Mouse (Mus musculus): Measurements from ENCODE around the gene Vmac. TPM values are rescaled to one million over a fixed set of nuclear protein-coding genes. Genes with fewer than 3 reads are reported as not detected.

The Vmac gene
- total and polyA plus RNA-seq, 3 experiments: 9.4 to 46.9 (median 12.9) TPM

DNA sequence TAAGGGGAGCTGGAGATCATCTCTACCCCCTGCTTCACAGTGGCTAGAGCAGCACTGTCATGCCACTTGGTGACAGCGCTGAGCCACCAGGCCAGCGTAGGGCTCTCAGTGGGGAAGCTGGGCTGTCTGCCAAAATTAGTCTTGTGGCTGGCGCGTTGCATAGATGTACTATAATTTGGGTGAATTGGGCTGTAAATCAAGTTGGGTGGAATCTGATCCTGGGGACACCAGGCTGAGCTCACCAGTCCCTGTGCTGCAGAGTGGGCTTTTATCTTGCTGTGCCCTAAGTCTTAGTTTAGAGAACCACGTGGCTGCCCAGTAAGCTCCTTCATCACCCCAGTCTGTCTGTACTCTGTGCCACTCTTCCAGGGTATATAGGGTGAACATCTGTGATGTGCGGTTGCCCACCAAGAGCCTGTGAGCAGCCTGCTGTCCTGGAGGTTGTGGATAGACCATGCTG is 23.9 kb downstream of the Vmac start:
- H3K4me3 ChIP-seq (ENCODE audit: low read depth, low read length): no peak overlapping the region
- TF ChIP-seq TAL1 (conservative IDR thresholded peaks at IDR 0.05; ENCODE audit: low read depth, low read length): no peak
- no peak for TF ChIP-seq GATA2 (IDR thresholded peaks at IDR 0.05; ENCODE audit: borderline replicate concordance, low read depth, low read length)
- TF ChIP-seq GATA1 (IDR thresholded peaks at IDR 0.05; ENCODE audit: borderline replicate concordance, low read length): no peak
- no peak for TF ChIP-seq CTCF (IDR thresholded peaks at IDR 0.05; ENCODE audit: low read depth, low read length)
- TF ChIP-seq POLR2AphosphoS5 (IDR thresholded peaks at IDR 0.05; ENCODE audit: insufficient replicate concordance, low read depth, low read length): no peak
- peaks cover 61% of the 10 kb centered on the region for H3K4me1 ChIP-seq (ENCODE audit: insufficient read depth, low read depth, low read length)
- no peaks in the 10 kb centered on the region for H3K9me3 ChIP-seq (replicated peaks)
- no peaks in the 10 kb centered on the region for H3K27me3 ChIP-seq (ENCODE audit: insufficient read depth, low read length)
- DNase-seq (ENCODE audit: low spot score) (peak; percentile 43), ATAC-seq (ENCODE audit: extremely low read depth, insufficient number of reproducible peaks, low FRiP score, poor library complexity, severe bottlenecking) (no peak)
- H3K36me3 ChIP-seq (replicated peaks): peaks cover 99% of the 10 kb centered on the region

DNA sequence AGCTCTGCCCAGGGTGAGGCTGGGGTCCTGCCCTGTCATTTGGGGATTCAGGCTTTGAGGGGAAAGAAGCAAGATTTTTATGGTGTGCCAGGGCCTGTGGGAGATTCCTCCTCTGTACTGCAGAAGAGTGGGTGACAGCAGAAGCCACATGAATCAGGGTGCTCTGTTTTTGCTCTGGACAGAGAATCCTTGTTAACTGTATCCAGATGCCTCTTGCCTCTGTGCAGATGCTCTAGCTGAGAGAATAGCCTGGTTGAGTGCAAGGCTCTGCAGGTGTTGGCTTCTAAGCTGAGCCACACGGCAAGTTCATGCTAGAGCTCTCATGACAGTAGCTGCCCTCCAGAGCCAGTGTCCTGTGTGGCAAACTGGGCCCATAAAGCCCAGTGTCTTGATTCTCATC is 24.4 kb downstream of the Vmac start:
- TF ChIP-seq CTCF (IDR thresholded peaks at IDR 0.05; ENCODE audit: low read depth, low read length): no peak
- TF ChIP-seq POLR2AphosphoS5 (IDR thresholded peaks at IDR 0.05; ENCODE audit: insufficient replicate concordance, low read depth, low read length): no peak
- TF ChIP-seq GATA2 (IDR thresholded peaks at IDR 0.05; ENCODE audit: borderline replicate concordance, low read depth, low read length): no peak
- no peak for TF ChIP-seq TAL1 (conservative IDR thresholded peaks at IDR 0.05; ENCODE audit: low read depth, low read length)
- no peak for TF ChIP-seq GATA1 (IDR thresholded peaks at IDR 0.05; ENCODE audit: borderline replicate concordance, low read length)
- Histone ChIP-seq H3K4me1 (ENCODE audit: insufficient read depth, low read depth, low read length) (peaks cover 66% of the 10 kb centered on the region), H3K9me3 (replicated peaks) (no peaks in the 10 kb centered on the region), H3K4me3 (ENCODE audit: low read depth, low read length) (no peak overlapping the region), H3K36me3 (replicated peaks) (peaks cover 98% of the 10 kb centered on the region), H3K27me3 (ENCODE audit: insufficient read depth, low read length) (no peaks in the 10 kb centered on the region)
- DNase-seq (ENCODE audit: low spot score) (no peak), ATAC-seq (ENCODE audit: extremely low read depth, insufficient number of reproducible peaks, low FRiP score, poor library complexity, severe bottlenecking) (no peak)

DNA sequence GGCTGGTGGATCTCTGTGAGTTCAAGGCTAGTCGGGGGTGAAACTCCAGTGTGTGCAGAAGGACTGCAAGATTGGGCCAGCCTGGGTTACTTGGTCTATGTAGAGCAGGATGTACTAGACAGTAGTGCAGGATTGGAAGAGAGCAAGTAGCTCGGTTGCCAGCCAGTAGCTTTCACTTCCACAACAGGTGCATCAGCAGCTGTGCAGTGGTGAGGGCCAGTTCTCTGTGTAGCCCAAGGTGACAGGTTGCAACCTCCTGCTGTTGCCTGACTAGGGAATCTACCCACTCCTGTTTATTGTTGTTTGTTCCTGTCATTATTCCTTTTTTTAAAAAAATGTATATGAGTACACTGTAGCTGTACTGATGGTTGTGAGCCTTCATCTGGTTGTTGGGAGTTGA is 29.1 kb downstream of the Vmac start:
- Histone ChIP-seq H3K9me3 (replicated peaks) (no peaks in the 10 kb centered on the region), H3K4me3 (ENCODE audit: low read depth, low read length) (peak overlapping the region; percentile 56; the same call in 1 of the 2 replicates), H3K27me3 (ENCODE audit: insufficient read depth, low read length) (no peaks in the 10 kb centered on the region), H3K4me1 (ENCODE audit: insufficient read depth, low read depth, low read length) (peaks cover 96% of the 10 kb centered on the region), H3K36me3 (replicated peaks) (peaks cover 92% of the 10 kb centered on the region)
- ATAC-seq (ENCODE audit: extremely low read depth, insufficient number of reproducible peaks, low FRiP score, poor library complexity, severe bottlenecking): no peak
- TF ChIP-seq POLR2AphosphoS5 (IDR thresholded peaks at IDR 0.05; ENCODE audit: insufficient replicate concordance, low read depth, low read length) (no peak), CTCF (IDR thresholded peaks at IDR 0.05; ENCODE audit: low read depth, low read length) (no peak), GATA2 (IDR thresholded peaks at IDR 0.05; ENCODE audit: borderline replicate concordance, low read depth, low read length) (no peak), GATA1 (IDR thresholded peaks at IDR 0.05; ENCODE audit: borderline replicate concordance, low read length) (no peak), TAL1 (conservative IDR thresholded peaks at IDR 0.05; ENCODE audit: low read depth, low read length) (no peak)
- no peak for DNase-seq (ENCODE audit: low spot score)

DNA sequence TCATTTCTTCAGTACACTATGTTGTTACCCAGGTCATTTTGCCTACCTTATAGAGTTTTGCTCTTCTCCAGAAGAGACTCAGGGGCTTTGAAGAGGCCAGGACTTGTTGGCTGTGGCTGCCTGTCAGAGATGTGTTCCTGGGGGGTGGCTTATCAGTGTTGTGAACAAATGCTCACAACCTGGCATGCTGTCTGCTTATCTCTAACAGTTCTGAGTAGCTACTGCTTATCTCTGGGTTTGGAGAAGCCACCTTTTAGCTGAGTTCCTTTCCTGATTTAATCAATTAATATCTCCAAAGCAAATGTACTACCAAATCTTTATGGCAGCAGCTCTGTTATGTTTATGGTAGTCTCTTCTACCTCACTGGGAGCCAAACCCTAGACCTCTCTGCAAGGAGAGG is 29.8 kb downstream of the Vmac start:
- Histone ChIP-seq H3K27me3 (ENCODE audit: insufficient read depth, low read length) (no peaks in the 10 kb centered on the region), H3K4me1 (ENCODE audit: insufficient read depth, low read depth, low read length) (peaks cover 96% of the 10 kb centered on the region), H3K9me3 (replicated peaks) (no peaks in the 10 kb centered on the region), H3K4me3 (ENCODE audit: low read depth, low read length) (peak overlapping the region; percentile 27; the same call in 1 of the 2 replicates), H3K36me3 (replicated peaks) (peaks cover 92% of the 10 kb centered on the region)
- ATAC-seq (ENCODE audit: extremely low read depth, insufficient number of reproducible peaks, low FRiP score, poor library complexity, severe bottlenecking): peak; percentile 91
- TF ChIP-seq CTCF (IDR thresholded peaks at IDR 0.05; ENCODE audit: low read depth, low read length): no peak
- no peak for TF ChIP-seq POLR2AphosphoS5 (IDR thresholded peaks at IDR 0.05; ENCODE audit: insufficient replicate concordance, low read depth, low read length)
- TF ChIP-seq GATA2 (IDR thresholded peaks at IDR 0.05; ENCODE audit: borderline replicate concordance, low read depth, low read length): no peak
- peak; percentile 99 for TF ChIP-seq TAL1 (conservative IDR thresholded peaks at IDR 0.05; ENCODE audit: low read depth, low read length)
- TF ChIP-seq GATA1 (IDR thresholded peaks at IDR 0.05; ENCODE audit: borderline replicate concordance, low read length): no peak
- peak; percentile 82 for DNase-seq (ENCODE audit: low spot score)

DNA sequence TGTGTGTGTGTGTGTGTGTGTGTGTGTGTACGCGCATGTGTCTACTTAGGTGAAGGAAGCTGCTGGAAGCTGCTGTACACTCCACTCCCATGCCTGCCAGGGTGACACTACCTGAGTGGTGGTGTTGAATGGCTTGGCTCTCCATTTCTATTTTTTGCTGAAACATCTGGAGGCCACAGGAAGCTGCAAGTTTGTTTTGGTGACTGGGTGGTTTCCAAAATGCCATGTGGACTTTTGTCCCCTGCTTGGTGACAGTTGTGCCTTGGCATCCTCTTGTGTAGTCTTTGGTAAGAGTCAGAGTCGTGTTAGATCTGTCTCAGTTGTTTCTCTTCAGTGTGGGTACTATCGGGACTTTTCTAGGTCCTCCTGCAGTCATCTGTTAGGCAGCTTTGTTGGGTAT is 31.0 kb downstream of the Vmac start:
- DNase-seq (ENCODE audit: low spot score) (no peak), ATAC-seq (ENCODE audit: extremely low read depth, insufficient number of reproducible peaks, low FRiP score, poor library complexity, severe bottlenecking) (no peak)
- Histone ChIP-seq H3K36me3 (replicated peaks) (peaks cover 92% of the 10 kb centered on the region), H3K4me1 (ENCODE audit: insufficient read depth, low read depth, low read length) (peaks cover 96% of the 10 kb centered on the region), H3K4me3 (ENCODE audit: low read depth, low read length) (peak overlapping the region; percentile 49; the same call in 1 of the 2 replicates), H3K27me3 (ENCODE audit: insufficient read depth, low read length) (no peaks in the 10 kb centered on the region), H3K9me3 (replicated peaks) (no peaks in the 10 kb centered on the region)
- TF ChIP-seq GATA1 (IDR thresholded peaks at IDR 0.05; ENCODE audit: borderline replicate concordance, low read length) (no peak), POLR2AphosphoS5 (IDR thresholded peaks at IDR 0.05; ENCODE audit: insufficient replicate concordance, low read depth, low read length) (no peak), TAL1 (conservative IDR thresholded peaks at IDR 0.05; ENCODE audit: low read depth, low read length) (no peak), GATA2 (IDR thresholded peaks at IDR 0.05; ENCODE audit: borderline replicate concordance, low read depth, low read length) (no peak), CTCF (IDR thresholded peaks at IDR 0.05; ENCODE audit: low read depth, low read length) (no peak)

DNA sequence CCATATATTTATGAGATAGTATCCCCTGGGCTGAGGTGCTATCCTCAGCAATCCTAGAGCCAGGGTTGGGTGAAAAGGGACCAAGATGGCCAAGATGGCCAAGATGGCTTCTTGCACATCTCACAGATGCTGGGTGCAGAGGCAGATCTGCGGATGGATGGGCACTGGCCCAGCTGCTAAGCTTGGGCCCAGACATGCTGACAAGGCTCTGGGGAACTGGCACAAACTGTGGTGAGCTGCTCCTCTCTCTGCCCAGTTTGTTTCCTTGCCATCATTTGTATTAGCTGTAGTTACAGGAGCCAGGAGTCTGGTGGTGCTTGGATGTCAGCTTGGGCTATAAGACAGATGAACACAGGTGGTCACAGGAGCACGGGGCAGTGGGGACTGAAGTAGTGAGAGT is 33.2 kb downstream of the Vmac start:
- DNase-seq (ENCODE audit: low spot score) (no peak), ATAC-seq (ENCODE audit: extremely low read depth, insufficient number of reproducible peaks, low FRiP score, poor library complexity, severe bottlenecking) (no peak)
- Histone ChIP-seq H3K4me3 (ENCODE audit: low read depth, low read length) (no peak overlapping the region; the same call in 1 of the 2 replicates), H3K27me3 (ENCODE audit: insufficient read depth, low read length) (no peaks in the 10 kb centered on the region), H3K9me3 (replicated peaks) (no peaks in the 10 kb centered on the region), H3K36me3 (replicated peaks) (peaks cover 93% of the 10 kb centered on the region), H3K4me1 (ENCODE audit: insufficient read depth, low read depth, low read length) (peaks cover 96% of the 10 kb centered on the region)
- TF ChIP-seq POLR2AphosphoS5 (IDR thresholded peaks at IDR 0.05; ENCODE audit: insufficient replicate concordance, low read depth, low read length) (no peak), TAL1 (conservative IDR thresholded peaks at IDR 0.05; ENCODE audit: low read depth, low read length) (no peak), CTCF (IDR thresholded peaks at IDR 0.05; ENCODE audit: low read depth, low read length) (no peak), GATA1 (IDR thresholded peaks at IDR 0.05; ENCODE audit: borderline replicate concordance, low read length) (no peak), GATA2 (IDR thresholded peaks at IDR 0.05; ENCODE audit: borderline replicate concordance, low read depth, low read length) (no peak)

Measured in G1E (cell line).